Mouse (Mus musculus) myocyte (in vitro differentiated cells): Measurements from ENCODE around the gene Zfp853.

Experiments
- E2F4 ChIP-seq: IDR thresholded peaks from one replicate; pipeline ENCODE4 v1.6.1; 2011; ENCODE audit warnings: mild to moderate bottlenecking, control low read depth, moderate library complexity; ENCODE audit not compliant: insufficient read depth
- MAX ChIP-seq: IDR thresholded peaks from one replicate; pipeline ENCODE4 v1.6.1; 2011; ENCODE audit warnings: low read depth, mild to moderate bottlenecking, control low read depth
- POLR2A ChIP-seq: IDR thresholded peaks from one replicate; pipeline ENCODE4 v1.6.1; 2011; ENCODE audit warnings: low read depth, mild to moderate bottlenecking, control low read depth, moderate library complexity; ENCODE audit not compliant: insufficient read length
- POLR2AphosphoS2 ChIP-seq: IDR thresholded peaks from one replicate; pipeline ENCODE4 v1.6.1; 2011; ENCODE audit warnings: low read depth, control low read depth; ENCODE audit not compliant: insufficient read length
- TCF12 ChIP-seq: IDR thresholded peaks from one replicate; pipeline ENCODE4 v1.6.1; 2011; ENCODE audit warnings: mild to moderate bottlenecking, control low read depth; ENCODE audit not compliant: poor library complexity, insufficient read depth, severe bottlenecking
- TCF3 ChIP-seq: IDR thresholded peaks from one replicate; pipeline ENCODE4 v1.6.1; 2011; ENCODE audit warnings: low read depth, control low read depth; ENCODE audit not compliant: insufficient read length
- USF1 ChIP-seq: IDR thresholded peaks from one replicate; pipeline ENCODE4 v1.6.1; 2011; ENCODE audit warnings: low read depth, mild to moderate bottlenecking, control low read depth, moderate library complexity

GRCm38 (mm10) chr5:143314730-143315513 is 21.5 kb upstream of the Zfp853 start, which contains the start of gene E130309D02Rik:
- TF ChIP-seq POLR2A (peak; percentile 88), POLR2AphosphoS2 (peak; percentile 75), E2F4 (no peak), USF1 (no peak), TCF12 (no peak), MAX (no peak), TCF3 (no peak)
